Mouse (Mus musculus): ENCODE data around the gene Rps6kl1.
"Not testable (repeated sequence)": the region's sequence is repeated elsewhere in the genome, so short reads cannot be mapped to it uniquely, and the experiment has no call there.

Gene Rps6kl1

GRCm38 (mm10) chr12:85175926-85176845 is 25.1 kb upstream of the Rps6kl1 start:
- DNase-seq (ENCODE audit: low read depth, low spot score) = peak; percentile 59

- DNase-seq (ENCODE audit: low read depth, low spot score) = no peak
Observed at GRCm38 (mm10) chr12:85175087-85175675, 24.1 kb upstream of the Rps6kl1 start.

- no peak for DNase-seq (ENCODE audit: low read depth, low spot score)
Observed at GRCm38 (mm10) chr12:85174016-85174415, 23.0 kb upstream of the Rps6kl1 start.

GRCm38 (mm10) chr12:85170948-85171307 is 19.9 kb upstream of the Rps6kl1 start:
- DNase-seq (ENCODE audit: low read depth, low spot score) = no peak

GRCm38 (mm10) chr12:85170284-85170947 is 19.4 kb upstream of the Rps6kl1 start:
- DNase-seq (ENCODE audit: low read depth, low spot score) = no peak

GRCm38 (mm10) chr12:85169877-85170276 is 18.8 kb upstream of the Rps6kl1 start:
- DNase-seq (ENCODE audit: low read depth, low spot score) = no peak

GRCm38 (mm10) chr12:85169117-85169858 is 18.2 kb upstream of the Rps6kl1 start:
- peak; percentile 70 for DNase-seq (ENCODE audit: low read depth, low spot score)

GRCm38 (mm10) chr12:85166631-85167030 is 15.6 kb upstream of the Rps6kl1 start:
- DNase-seq (ENCODE audit: low read depth, low spot score) = no peak

GRCm38 (mm10) chr12:85164996-85165395 is 13.9 kb upstream of the Rps6kl1 start:
- DNase-seq (ENCODE audit: low read depth, low spot score) = no peak

- DNase-seq (ENCODE audit: low read depth, low spot score) = no peak
Observed at GRCm38 (mm10) chr12:85159592-85159991, 8.5 kb upstream of the Rps6kl1 start.

GRCm38 (mm10) chr12:85158801-85159200 is 7.7 kb upstream of the Rps6kl1 start:
- DNase-seq (ENCODE audit: low read depth, low spot score) = no peak

- no peak for DNase-seq (ENCODE audit: low read depth, low spot score)
Observed at GRCm38 (mm10) chr12:85157797-85158460, 6.9 kb upstream of the Rps6kl1 start.

- DNase-seq (ENCODE audit: low read depth, low spot score) = no peak
Observed at GRCm38 (mm10) chr12:85156324-85156723, 5.3 kb upstream of the Rps6kl1 start.

- no peak for DNase-seq (ENCODE audit: low read depth, low spot score)
Observed at GRCm38 (mm10) chr12:85153011-85153410, 1.9 kb upstream of the Rps6kl1 start.

- no peak for DNase-seq (ENCODE audit: low read depth, low spot score)
Observed at GRCm38 (mm10) chr12:85150321-85151001, 603 bp downstream of the Rps6kl1 start.

GRCm38 (mm10) chr12:85146881-85147280 is 4.2 kb downstream of the Rps6kl1 start:
- no peak for DNase-seq (ENCODE audit: low read depth, low spot score)

GRCm38 (mm10) chr12:85146355-85146754 is 4.7 kb downstream of the Rps6kl1 start:
- DNase-seq (ENCODE audit: low read depth, low spot score) = no peak

- DNase-seq (ENCODE audit: low read depth, low spot score) = no peak
Observed at GRCm38 (mm10) chr12:85145630-85146029, 5.4 kb downstream of the Rps6kl1 start.

GRCm38 (mm10) chr12:85144821-85145220 is 6.2 kb downstream of the Rps6kl1 start:
- no peak for DNase-seq (ENCODE audit: low read depth, low spot score)

- not testable (repeated sequence) for DNase-seq (ENCODE audit: low read depth, low spot score)
Observed at GRCm38 (mm10) chr12:85144276-85144675, 6.8 kb downstream of the Rps6kl1 start.

GRCm38 (mm10) chr12:85142803-85143202 is 8.3 kb downstream of the Rps6kl1 start:
- DNase-seq (ENCODE audit: low read depth, low spot score) = peak; percentile 73

Data from retina, postnatal 7 days (tissue).